Mouse (Mus musculus): Measurements from ENCODE around the gene Rnf157. TPM values are rescaled to one million over a fixed set of nuclear protein-coding genes. Genes with fewer than 3 reads are reported as not detected.

Gene Rnf157
- polyA plus RNA-seq, 1 experiment from 2014 or later, result 16.9 TPM

GRCm38 (mm10) chr11:116334417-116334782 lies 78.4 kb downstream of the Rnf157 start:
- peak overlapping the region; percentile 58 for H3K4me3 ChIP-seq
- H3K9me3 ChIP-seq, result no peaks in the 10 kb centered on the region
- H3K27ac ChIP-seq, result peak overlapping the region; percentile 86
- peaks cover 66% of the 10 kb centered on the region for H3K27me3 ChIP-seq (ENCODE audit: insufficient read depth, poor library complexity, severe bottlenecking)
- H3K4me1 ChIP-seq (replicated peaks), result peaks cover 89% of the 10 kb centered on the region
- DNase-seq (ENCODE audit: low spot score), result peak; percentile 33
- 4% methylated on average over 26 of the region's 26 CpGs for WGBS
- peaks cover 16% of the 10 kb centered on the region; the same call in 1 of the 2 replicates for H3K36me3 ChIP-seq

DNA sequence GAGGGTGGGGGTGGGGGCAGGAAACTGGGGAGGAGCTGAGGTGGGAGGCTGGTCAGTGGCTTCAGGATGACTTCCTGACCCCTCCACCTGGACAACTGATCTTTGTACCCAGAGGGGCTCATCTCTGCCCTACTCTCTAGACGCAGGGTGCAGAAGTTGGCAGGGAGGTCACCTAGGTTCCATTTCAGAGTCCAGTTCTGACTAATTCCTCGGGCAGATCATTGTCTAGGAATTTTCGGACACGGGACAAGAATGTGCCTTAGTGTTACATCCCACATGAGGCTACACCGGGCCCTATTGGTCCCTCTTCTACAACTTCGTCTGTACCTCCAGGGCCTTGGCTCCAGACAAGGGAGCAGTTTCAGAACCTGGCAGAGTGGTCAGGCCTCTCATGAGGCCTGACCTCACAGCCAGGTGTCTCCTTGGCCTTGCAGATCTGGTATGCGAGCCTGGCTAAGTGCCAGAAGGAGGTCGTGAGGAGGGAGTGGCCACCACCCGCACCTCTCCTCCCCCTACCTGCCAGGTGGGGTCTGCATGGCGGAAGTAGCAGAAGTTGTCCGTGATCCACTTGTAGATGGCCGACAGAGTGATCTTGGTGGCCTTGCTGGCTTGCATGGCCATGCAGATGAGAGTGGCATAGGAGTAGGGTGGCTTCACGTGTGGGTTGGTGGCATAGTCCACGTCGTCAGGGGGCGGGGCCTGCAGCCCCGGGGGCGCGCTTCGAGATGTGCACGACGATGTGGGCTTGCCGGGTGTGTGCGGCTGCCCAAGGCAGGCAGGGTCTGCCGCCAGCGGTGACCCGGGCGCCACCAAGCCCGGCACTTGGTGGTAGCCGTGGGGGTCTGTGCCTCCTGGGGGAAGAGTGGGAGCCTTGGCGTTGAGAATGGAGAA lies 79.1 kb downstream of the Rnf157 start:
- Histone ChIP-seq H3K36me3 (peaks cover 13% of the 10 kb centered on the region; the same call in 1 of the 2 replicates), H3K27me3 (ENCODE audit: insufficient read depth, poor library complexity, severe bottlenecking) (peaks cover 66% of the 10 kb centered on the region), H3K9me3 (no peaks in the 10 kb centered on the region), H3K4me1 (replicated peaks) (peaks cover 96% of the 10 kb centered on the region), H3K4me3 (peak overlapping the region; percentile 58), H3K27ac (peak overlapping the region; percentile 90)
- WGBS, result 23% methylated on average over 31 of the region's 31 CpGs
- no peak for DNase-seq (ENCODE audit: low spot score)

- 78% methylated on average over 3 of the region's 3 CpGs for WGBS
- DNase-seq (ENCODE audit: low spot score), result no peak
Observed at GRCm38 (mm10) chr11:116332983-116333270, 79.9 kb downstream of the Rnf157 start.

DNA sequence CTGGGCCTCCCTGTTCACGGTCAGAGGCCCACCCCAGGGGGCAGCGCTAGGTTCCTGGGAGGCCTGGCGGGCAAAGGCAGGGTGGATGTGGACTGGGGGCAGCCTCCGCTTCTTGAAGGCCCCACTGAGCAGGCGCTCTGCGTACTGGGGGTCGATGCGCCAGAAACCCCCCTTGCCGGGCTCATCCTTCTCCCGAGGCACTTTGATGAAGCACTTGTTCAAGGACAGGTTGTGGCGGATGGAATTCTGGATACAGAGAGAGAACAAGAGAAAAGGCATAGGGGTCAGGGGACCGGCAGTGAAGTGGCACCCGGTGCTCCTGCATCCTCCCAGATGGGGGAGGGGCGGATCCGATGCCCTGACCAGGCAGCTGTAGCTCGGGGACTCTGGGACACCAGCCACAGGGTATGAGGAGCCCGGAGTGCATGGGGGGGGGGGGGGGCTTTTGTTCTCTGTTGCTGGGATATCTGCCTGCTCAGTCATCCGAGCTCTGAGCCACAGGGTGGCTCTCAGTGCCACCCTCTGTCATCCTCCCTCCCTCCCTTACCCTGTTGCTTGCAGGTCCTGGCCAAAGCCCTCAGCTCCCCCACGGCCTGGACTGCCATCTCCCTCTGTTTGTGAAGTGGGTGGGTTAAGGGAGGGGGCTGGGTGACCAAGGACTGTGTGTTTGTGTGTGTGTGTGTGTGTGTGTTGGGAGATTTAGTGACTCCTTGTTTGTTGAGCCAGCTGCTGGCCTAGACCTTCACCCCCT lies 80.4 kb downstream of the Rnf157 start:
- peak overlapping the region; percentile 58 for H3K4me3 ChIP-seq
- peak; percentile 80 for DNase-seq (ENCODE audit: low spot score)
- no peaks in the 10 kb centered on the region for H3K9me3 ChIP-seq
- H3K36me3 ChIP-seq, result peaks cover 5% of the 10 kb centered on the region; the same call in 1 of the 2 replicates
- 20% methylated on average over 19 of the region's 19 CpGs for WGBS
- peaks cover 91% of the 10 kb centered on the region for H3K4me1 ChIP-seq (replicated peaks)
- H3K27ac ChIP-seq, result peak overlapping the region; percentile 90
- H3K27me3 ChIP-seq (ENCODE audit: insufficient read depth, poor library complexity, severe bottlenecking), result peaks cover 58% of the 10 kb centered on the region

More at GRCm38 (mm10) chr11:116332983-116333270, 79.9 kb downstream of the Rnf157 start:
- H3K27me3 ChIP-seq (ENCODE audit: insufficient read depth, poor library complexity, severe bottlenecking), result peaks cover 62% of the 10 kb centered on the region
- H3K4me3 ChIP-seq, result peak overlapping the region; percentile 58
- no peaks in the 10 kb centered on the region for H3K9me3 ChIP-seq
- peaks cover 94% of the 10 kb centered on the region for H3K4me1 ChIP-seq (replicated peaks)
- H3K27ac ChIP-seq, result peak overlapping the region; percentile 90
- H3K36me3 ChIP-seq, result peaks cover 8% of the 10 kb centered on the region; the same call in 1 of the 2 replicates

DNA sequence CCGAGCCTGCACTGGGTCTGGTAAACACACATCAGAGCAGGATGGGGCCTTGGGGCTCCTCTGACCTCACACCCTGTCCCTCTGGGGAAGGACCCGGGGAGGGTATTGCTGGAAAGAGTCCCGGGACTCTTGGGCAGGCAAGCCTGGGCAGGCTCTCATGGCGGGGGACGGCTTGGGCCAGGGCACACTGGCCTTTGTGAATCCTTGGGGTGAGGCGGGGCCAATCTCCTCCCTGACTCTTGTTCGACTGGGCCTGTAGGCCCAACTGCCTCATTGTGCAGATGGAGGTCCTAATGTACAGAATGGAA lies 82.7 kb downstream of the Rnf157 start:
- H3K27ac ChIP-seq, result peak overlapping the region; percentile 90
- peaks cover 5% of the 10 kb centered on the region; the same call in 1 of the 2 replicates for H3K36me3 ChIP-seq
- peaks cover 42% of the 10 kb centered on the region for H3K27me3 ChIP-seq (ENCODE audit: insufficient read depth, poor library complexity, severe bottlenecking)
- peaks cover 82% of the 10 kb centered on the region for H3K4me1 ChIP-seq (replicated peaks)
- WGBS, result 54% methylated on average over 7 of the region's 7 CpGs
- DNase-seq (ENCODE audit: low spot score), result no peak
- no peaks in the 10 kb centered on the region for H3K9me3 ChIP-seq
- no peak overlapping the region for H3K4me3 ChIP-seq

DNA sequence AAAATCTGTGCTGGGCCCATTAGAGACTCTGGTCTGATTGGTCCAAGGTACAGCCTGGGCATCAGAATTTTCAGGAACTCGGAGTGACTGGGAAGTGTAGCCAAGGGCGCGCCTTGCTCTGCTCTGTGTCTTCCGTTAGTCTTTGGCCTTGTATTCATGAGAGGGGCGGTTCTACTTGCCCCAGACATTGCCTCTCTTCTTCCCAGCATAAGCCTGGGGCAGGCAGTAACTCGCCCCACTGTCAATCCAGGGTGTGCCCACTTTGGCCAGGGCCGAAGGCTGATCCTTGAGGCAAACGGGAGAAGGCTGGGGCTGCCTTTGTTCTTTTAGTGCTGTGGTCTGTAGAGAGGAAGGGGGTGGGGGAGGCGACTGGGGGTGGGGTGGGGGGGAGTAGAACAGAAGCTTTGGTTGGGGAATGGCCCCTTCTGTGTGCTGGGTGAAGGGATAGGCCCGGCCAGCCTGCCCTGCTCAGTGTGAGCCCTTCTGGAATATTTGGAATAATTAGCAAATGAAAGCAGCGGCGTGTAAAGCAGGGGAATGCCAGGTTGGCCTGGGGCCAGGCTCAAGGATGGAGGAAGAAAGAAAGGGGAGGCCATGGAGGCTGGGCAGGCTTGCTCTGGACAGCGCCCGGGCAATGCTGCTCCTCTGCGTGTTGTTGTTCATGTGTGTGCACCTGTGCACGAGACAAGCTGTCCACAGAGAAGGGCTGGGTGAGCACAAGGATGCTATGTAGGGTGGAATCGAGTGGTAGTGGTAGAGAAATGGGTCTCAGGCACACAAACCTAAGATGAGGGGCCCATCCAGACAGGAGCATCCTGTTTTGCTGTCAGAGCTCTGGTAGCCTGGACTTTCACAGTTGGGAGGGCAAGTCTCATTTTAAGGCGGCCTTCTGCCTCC lies 83.3 kb downstream of the Rnf157 start:
- WGBS, result 47% methylated on average over 18 of the region's 18 CpGs
- Histone ChIP-seq H3K4me1 (replicated peaks) (peaks cover 76% of the 10 kb centered on the region), H3K4me3 (no peak overlapping the region), H3K9me3 (no peaks in the 10 kb centered on the region), H3K27me3 (ENCODE audit: insufficient read depth, poor library complexity, severe bottlenecking) (peaks cover 36% of the 10 kb centered on the region), H3K36me3 (peaks cover 5% of the 10 kb centered on the region; the same call in 1 of the 2 replicates), H3K27ac (peak overlapping the region; percentile 90)
- peak; percentile 38 for DNase-seq (ENCODE audit: low spot score)

GRCm38 (mm10) chr11:116326963-116327603 lies 85.7 kb downstream of the Rnf157 start:
- H3K36me3 ChIP-seq, result peaks cover 2% of the 10 kb centered on the region; the same call in 1 of the 2 replicates
- peaks cover 51% of the 10 kb centered on the region for H3K4me1 ChIP-seq (replicated peaks)
- H3K27ac ChIP-seq, result peak overlapping the region; percentile 46
- WGBS, result 64% methylated on average over 7 of the region's 7 CpGs
- no peaks in the 10 kb centered on the region for H3K9me3 ChIP-seq
- H3K4me3 ChIP-seq, result no peak overlapping the region
- no peak for DNase-seq (ENCODE audit: low spot score)
- H3K27me3 ChIP-seq (ENCODE audit: insufficient read depth, poor library complexity, severe bottlenecking), result peaks cover 19% of the 10 kb centered on the region; the same call in 1 of the 2 replicates

DNA sequence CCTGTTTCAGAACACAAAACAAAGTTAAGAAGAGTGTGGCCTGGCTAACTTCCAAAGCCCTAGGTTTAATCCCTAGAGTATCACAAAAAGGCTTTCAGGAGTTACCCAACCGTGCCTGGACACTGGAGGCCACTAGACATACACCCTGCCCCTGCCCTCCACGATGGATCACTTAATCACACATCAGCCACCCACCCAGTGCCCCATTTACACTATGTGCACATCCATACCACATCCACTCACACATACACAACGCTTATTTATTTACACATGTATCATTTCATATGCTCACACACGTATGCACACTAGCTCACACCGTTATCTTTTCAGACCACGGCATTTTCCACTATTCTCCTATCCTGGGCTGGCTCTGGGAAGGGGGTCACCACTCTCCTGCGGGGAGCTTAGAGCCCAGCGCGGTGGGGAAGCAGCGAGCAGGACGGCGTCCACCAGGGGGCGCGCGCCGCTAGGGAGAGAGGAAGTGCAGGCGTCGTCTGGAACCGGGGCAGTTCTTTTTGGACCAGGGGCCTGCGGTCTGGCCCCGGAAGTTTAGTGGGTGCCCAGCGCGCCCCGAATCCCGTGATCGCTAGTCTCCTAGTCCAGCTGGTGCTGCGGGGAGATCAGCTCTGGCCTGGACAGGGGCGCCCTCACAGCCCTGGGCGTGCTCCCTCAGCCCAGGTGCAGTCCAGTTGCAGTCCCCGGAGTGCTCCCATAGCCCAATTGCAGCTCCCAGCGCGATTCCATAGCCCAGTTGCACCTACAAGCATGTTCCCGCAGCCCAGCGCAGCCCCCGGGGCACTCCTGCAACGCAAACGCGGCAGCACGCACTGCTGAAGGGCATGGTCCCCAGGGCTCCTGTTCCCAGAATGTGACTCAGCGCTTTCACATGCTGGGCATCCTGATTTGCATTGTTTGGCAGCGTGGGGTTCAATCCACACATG lies 93.8 kb downstream of the Rnf157 start:
- Histone ChIP-seq H3K4me1 (replicated peaks) (peaks cover 23% of the 10 kb centered on the region), H3K9me3 (no peaks in the 10 kb centered on the region), H3K36me3 (no peaks in the 10 kb centered on the region), H3K27me3 (ENCODE audit: insufficient read depth, poor library complexity, severe bottlenecking) (peaks cover 33% of the 10 kb centered on the region), H3K4me3 (peak overlapping the region; percentile 58), H3K27ac (peak overlapping the region; percentile 88)
- 2% methylated on average over 41 of the region's 41 CpGs for WGBS
- peak; percentile 86 for DNase-seq (ENCODE audit: low spot score)

- no peak overlapping the region for H3K4me3 ChIP-seq
- no peaks in the 10 kb centered on the region for H3K9me3 ChIP-seq
- H3K27ac ChIP-seq, result no peak overlapping the region
- H3K36me3 ChIP-seq, result no peaks in the 10 kb centered on the region
- H3K4me1 ChIP-seq (replicated peaks), result peaks cover 11% of the 10 kb centered on the region
- DNase-seq (ENCODE audit: low spot score), result no peak
- WGBS, result 68% methylated on average over 8 of the region's 8 CpGs
- peaks cover 21% of the 10 kb centered on the region for H3K27me3 ChIP-seq (ENCODE audit: insufficient read depth, poor library complexity, severe bottlenecking)
Observed at GRCm38 (mm10) chr11:116312359-116312758, 100.5 kb downstream of the Rnf157 start.

- WGBS, result 66% methylated on average over 8 of the region's 8 CpGs
- Histone ChIP-seq H3K4me1 (replicated peaks) (peaks cover 18% of the 10 kb centered on the region), H3K27ac (no peak overlapping the region), H3K36me3 (no peaks in the 10 kb centered on the region), H3K9me3 (no peaks in the 10 kb centered on the region), H3K4me3 (no peak overlapping the region), H3K27me3 (ENCODE audit: insufficient read depth, poor library complexity, severe bottlenecking) (peaks cover 16% of the 10 kb centered on the region; the same call in 1 of the 2 replicates)
- DNase-seq (ENCODE audit: low spot score), result no peak
Observed at GRCm38 (mm10) chr11:116311169-116311568, 101.7 kb downstream of the Rnf157 start.

DNA sequence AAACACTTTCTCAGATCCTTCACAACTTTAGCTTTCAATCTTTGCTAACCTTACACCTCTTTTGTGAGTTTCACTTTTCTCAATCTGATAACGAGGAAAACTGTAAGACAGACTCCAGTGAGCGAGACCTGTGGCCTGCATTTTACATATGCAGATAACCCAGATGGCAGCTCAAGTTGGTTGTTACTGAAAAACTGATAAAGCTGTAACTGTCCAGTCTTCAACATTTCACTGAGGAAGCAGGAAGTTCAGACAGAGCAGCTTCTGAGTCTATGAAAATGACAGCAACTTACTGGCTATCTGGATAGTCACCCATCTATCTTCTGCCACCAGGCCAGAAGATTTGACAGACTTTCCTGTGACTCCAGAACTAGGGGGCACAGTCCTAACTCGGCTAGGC lies 103.2 kb downstream of the Rnf157 start:
- no peak for DNase-seq (ENCODE audit: low spot score)
- no peak overlapping the region for H3K27ac ChIP-seq
- H3K36me3 ChIP-seq, result peaks cover 8% of the 10 kb centered on the region
- H3K4me1 ChIP-seq (replicated peaks), result peaks cover 15% of the 10 kb centered on the region
- peaks cover 3% of the 10 kb centered on the region; the same call in 1 of the 2 replicates for H3K9me3 ChIP-seq
- 83% methylated on average over 3 of the region's 3 CpGs for WGBS
- H3K27me3 ChIP-seq (ENCODE audit: insufficient read depth, poor library complexity, severe bottlenecking), result peaks cover 16% of the 10 kb centered on the region; the same call in 1 of the 2 replicates
- H3K4me3 ChIP-seq, result no peak overlapping the region

Measured in hindbrain, embryonic 10.5 days (tissue).